Mouse (Mus musculus) ovary, adult 18-20 months (tissue): ENCODE data around the gene Tmem183a.
A peak's percentile ranks its signal among the peaks of the same experiment; 100 is the strongest.

ENCODE experiments used
- DNase-seq: peaks from one replicate; pipeline ENCODE4 v3.0.0; 2022; ENCODE audit warnings: low spot score, mixed read lengths

Tmem183a gene

GRCm38 (mm10) chr1:134361857-134362212 is at the start of gene Tmem183a:
Gene Tmem183a, minus strand, starts transcription at chr1:134361979.
- peak; percentile 95 for DNase-seq

GRCm38 (mm10) chr1:134408080-134408479 is 46.3 kb upstream of the Tmem183a start:
- DNase-seq, result no peak

- DNase-seq, result no peak
These were observed 44.6 kb upstream of the Tmem183a start for GRCm38 (mm10) chr1:134406414-134406771.

- peak; percentile 64 for DNase-seq
These were observed 44.0 kb upstream of the Tmem183a start, which contains the start of gene Cyb5r1 for GRCm38 (mm10) chr1:134405509-134406413. Gene Cyb5r1, plus strand, starts transcription at chr1:134405559.

- DNase-seq, result no peak
These were observed 38.0 kb upstream of the Tmem183a start for GRCm38 (mm10) chr1:134399735-134400134.

- DNase-seq, result no peak
These were observed 36.4 kb upstream of the Tmem183a start for GRCm38 (mm10) chr1:134398210-134398609.

- no peak for DNase-seq
These were observed 32.0 kb upstream of the Tmem183a start for GRCm38 (mm10) chr1:134393827-134394226.

- DNase-seq, result no peak
These were observed 23.9 kb upstream of the Tmem183a start, which contains the start of gene 4933406M09Rik for GRCm38 (mm10) chr1:134385666-134386065. Gene 4933406M09Rik, plus strand, starts transcription at chr1:134385940.

- DNase-seq, result no peak
These were observed 23.4 kb upstream of the Tmem183a start for GRCm38 (mm10) chr1:134385176-134385575.

- no peak for DNase-seq
These were observed 22.8 kb upstream of the Tmem183a start for GRCm38 (mm10) chr1:134384581-134384980.

- DNase-seq, result no peak
These were observed 20.2 kb upstream of the Tmem183a start for GRCm38 (mm10) chr1:134381795-134382625.

GRCm38 (mm10) chr1:134381051-134381450 is 19.3 kb upstream of the Tmem183a start:
- no peak for DNase-seq

GRCm38 (mm10) chr1:134374124-134374523 is 12.3 kb upstream of the Tmem183a start:
- no peak for DNase-seq

GRCm38 (mm10) chr1:134368777-134369337 is 7.1 kb upstream of the Tmem183a start:
- no peak for DNase-seq

GRCm38 (mm10) chr1:134365491-134365890 is 3.7 kb upstream of the Tmem183a start:
- no peak for DNase-seq

- no peak for DNase-seq
These were observed 1.4 kb upstream of the Tmem183a start for GRCm38 (mm10) chr1:134363194-134363593.

- no peak for DNase-seq
These were observed 453 bp downstream of the Tmem183a start for GRCm38 (mm10) chr1:134361195-134361856.

GRCm38 (mm10) chr1:134360656-134361055 is 1.1 kb downstream of the Tmem183a start:
- no peak for DNase-seq

GRCm38 (mm10) chr1:134357461-134357860 is 4.3 kb downstream of the Tmem183a start:
- DNase-seq, result no peak

GRCm38 (mm10) chr1:134353326-134353725 is 8.5 kb downstream of the Tmem183a start:
- DNase-seq, result no peak

GRCm38 (mm10) chr1:134347791-134348190 is 14.0 kb downstream of the Tmem183a start:
- DNase-seq, result no peak

GRCm38 (mm10) chr1:134345075-134345474 is 16.7 kb downstream of the Tmem183a start:
- no peak for DNase-seq
